Mouse (Mus musculus): ENCODE results near the gene Usp12.

Gene Usp12

GRCm38 (mm10) chr5:146794853-146795252 is at the start of gene Usp12:
Gene Usp12 (minus strand): TSS chr5:146795006.
- DNase-seq, result peak; percentile 96 to 99

GRCm38 (mm10) chr5:146844301-146844941 is 49.6 kb upstream of the Usp12 start:
- DNase-seq, result no peak

GRCm38 (mm10) chr5:146841996-146842395 is 47.2 kb upstream of the Usp12 start:
- DNase-seq, result no peak

GRCm38 (mm10) chr5:146841301-146841700 is 46.5 kb upstream of the Usp12 start:
- no peak for DNase-seq

DNA sequence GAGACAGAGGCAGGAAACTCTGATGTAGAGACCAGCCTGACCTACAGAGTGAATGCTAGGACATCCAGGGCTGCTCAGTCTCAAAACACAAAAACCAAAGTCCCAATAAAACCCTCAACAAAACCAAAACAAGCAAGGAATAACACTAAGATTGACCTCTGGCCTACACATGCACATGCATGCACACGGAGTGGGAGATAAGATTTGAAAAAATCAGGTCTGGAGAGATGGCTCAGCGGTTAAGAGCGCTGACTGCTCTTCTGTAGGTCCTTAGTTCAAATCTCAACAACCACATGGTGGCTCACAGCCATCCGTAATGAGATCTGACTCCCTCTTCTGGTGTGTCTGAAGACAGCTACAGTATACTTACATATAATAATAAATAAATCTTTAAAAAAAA is 45.6 kb upstream of the Usp12 start:
- no peak for DNase-seq

- DNase-seq, result no peak
These were observed 45.0 kb upstream of the Usp12 start for GRCm38 (mm10) chr5:146839760-146840159.

- no peak for DNase-seq
These were observed 44.2 kb upstream of the Usp12 start for GRCm38 (mm10) chr5:146838836-146839648.

DNA sequence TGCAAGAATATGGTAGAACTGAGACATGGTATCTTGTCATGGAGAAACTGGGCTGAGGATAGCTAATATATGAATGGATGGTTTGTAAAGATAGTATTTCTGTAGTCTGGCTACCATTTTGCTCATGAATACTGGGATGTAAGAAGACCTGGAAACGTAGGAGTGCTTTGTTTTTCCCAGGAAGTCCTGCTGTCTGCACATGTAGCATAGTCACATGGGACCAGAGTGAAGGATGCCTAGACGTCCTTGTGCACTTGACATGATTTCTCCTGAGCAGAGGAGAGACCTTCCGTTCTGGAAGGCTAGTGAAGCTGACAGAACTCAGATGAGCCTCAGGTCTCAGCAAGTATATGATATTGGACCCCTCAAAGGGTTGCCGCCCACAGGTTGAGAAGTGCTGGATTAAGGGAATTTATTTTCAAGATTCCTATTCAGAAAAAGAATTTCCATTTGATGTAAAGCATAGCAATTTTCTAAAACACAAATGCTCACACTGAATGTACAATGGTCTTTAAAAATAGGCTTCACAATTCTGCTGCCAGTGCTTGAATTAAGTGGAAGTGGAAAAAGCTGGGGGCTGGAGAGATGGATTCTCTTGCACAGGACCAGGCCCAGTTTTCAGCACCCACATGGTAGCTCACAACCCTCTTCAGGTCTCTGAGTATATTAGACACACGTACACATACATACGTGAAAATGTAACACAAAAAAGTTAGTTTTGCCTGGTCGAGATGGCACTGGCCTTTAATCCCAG is 43.3 kb upstream of the Usp12 start:
- no peak for DNase-seq

- no peak for DNase-seq
These were observed 40.2 kb upstream of the Usp12 start for GRCm38 (mm10) chr5:146834959-146835358.

DNA sequence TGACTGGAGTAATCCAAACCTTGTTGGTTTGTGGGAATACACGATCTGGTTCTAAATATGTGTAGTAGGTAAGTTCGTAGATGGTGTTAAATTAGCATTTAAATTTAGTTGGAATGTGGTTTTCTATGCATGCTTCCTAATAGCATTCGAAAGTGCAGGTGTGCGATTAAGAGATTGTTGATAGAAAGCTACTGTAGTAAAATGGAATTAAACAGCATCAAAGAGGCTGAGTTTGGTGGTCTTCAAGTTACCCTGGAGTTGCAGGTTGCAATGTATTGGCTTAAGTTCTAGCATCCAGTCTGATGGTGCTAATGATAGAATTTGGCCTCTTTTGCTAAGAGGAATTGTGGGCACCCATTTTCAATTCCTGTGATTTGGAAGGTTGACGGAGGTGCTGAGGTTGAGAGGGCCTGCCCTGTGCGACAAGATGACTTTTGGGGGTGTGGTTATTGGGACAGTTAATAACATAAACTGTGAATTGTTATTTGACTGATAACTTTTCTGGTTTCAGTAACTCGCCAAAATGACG is 38.9 kb upstream of the Usp12 start:
- DNase-seq, result no peak

- DNase-seq, result peak; percentile 93 to 96
These were observed 38.1 kb upstream of the Usp12 start, which contains the start of gene Rpl21 for GRCm38 (mm10) chr5:146832769-146833448. Gene Rpl21 (plus strand): TSS chr5:146832890.

DNA sequence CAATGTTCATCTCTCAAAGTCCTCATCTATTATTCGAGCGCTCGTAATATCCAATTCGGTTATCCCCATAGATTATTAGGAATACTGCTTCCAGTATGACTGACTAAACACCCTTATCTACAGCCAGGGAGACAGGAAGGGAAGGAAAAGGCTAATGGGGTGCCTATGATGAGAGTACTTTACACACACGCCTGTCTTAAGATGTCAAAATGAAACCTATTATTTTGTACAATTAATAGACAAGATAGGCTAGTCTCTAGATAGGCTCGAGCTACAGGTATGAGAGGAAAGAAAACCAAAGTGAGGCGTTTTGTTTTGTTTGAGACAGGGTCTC is 37.6 kb upstream of the Usp12 start:
- DNase-seq, result no peak

- no peak for DNase-seq
These were observed 34.7 kb upstream of the Usp12 start for GRCm38 (mm10) chr5:146829528-146829927.

- DNase-seq, result no peak
These were observed 28.2 kb upstream of the Usp12 start for GRCm38 (mm10) chr5:146823005-146823404.

DNA sequence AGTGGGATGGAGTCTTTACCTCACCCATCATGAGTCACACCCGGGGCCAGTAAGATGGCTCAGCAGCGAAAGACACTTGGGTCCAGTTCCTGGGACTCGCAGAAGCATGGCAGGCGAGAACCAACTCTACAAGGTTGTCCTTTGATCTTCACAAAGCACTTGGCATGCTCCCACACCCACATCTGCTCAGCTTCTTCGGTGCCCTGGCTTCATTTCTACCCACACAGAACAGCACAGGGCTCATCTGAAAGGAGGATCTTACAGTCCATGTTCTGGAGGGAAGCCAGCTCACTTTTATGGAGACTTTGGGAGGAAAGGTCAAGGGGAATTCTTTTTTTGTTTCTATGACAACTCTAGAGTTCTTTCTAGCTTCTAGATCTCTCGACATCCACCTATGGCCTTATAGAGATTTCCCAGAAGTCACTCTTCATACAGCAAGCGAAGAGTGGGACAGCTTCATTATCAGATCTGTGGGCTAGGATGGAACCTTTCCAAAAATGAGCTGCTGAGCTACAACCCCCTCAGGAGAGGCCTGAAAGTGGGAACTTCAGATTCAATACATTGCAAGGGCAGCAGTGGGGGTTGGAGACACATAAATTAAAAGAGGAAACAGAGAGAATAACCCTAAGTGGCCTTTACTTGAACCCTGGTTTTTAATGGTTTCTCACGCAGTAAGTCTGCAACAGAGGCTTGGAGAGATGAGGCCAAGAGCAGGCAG is 24.3 kb upstream of the Usp12 start:
- DNase-seq, result no peak

DNA sequence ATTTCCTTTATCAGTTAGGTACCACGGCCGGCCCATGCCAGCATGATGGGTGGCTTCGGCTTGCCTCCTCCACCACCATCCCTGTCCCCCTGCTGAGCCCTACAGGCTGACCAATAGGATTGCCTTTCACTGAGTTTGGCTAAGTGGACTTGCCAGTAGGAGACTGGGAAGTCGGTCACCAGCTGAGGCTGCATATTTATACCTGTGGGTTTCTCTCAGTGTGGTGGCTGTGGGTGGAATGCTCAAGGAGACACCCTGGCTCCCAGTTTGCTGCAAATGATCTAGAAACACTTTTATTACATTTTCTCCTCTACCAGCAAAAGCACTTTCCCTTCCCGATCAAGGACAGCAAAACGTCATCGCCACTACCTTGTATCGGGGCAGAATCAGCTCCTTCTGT is 22.8 kb upstream of the Usp12 start:
- no peak for DNase-seq

DNA sequence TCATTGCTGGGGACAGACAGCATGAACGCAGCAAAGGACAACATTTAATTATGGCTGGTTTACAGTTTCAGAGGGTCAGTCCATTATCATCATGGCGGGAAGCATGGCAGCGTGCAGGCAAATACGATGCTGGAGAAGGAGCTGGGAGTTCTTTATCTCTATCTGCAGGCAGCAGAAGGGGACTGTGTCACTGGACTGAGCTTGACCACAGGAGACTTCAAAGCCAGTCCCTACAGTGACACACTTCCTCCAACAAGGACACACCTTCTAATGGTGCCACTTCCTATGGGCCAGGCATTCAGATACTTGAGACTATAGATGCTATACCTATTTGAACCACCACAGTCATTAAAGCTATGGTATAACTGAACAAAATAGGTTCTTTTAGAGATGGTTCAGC is 20.6 kb upstream of the Usp12 start:
- no peak for DNase-seq

GRCm38 (mm10) chr5:146813421-146813820 is 18.6 kb upstream of the Usp12 start:
- DNase-seq, result no peak

GRCm38 (mm10) chr5:146812866-146813265 is 18.1 kb upstream of the Usp12 start:
- no peak for DNase-seq

DNA sequence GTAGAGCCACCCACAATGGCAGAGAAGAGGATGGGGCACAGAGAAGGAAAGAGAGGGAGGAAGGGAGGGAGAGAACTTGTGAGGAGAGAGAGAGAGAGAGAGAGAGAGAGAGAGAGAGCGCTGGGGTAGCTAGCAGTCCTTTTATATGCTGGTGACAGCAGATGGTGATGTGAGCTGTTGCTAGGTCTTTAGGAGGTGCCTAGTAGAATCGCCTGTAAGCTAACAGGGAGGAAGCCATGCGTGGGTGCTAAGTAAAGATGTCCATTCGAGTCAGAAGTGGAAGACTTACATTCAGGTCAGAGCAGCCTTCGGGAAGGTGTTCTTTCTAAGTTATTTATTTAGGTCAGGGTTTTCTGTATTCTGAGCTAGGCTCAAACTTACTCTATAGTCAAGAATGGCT is 15.1 kb upstream of the Usp12 start:
- DNase-seq, result no peak

DNA sequence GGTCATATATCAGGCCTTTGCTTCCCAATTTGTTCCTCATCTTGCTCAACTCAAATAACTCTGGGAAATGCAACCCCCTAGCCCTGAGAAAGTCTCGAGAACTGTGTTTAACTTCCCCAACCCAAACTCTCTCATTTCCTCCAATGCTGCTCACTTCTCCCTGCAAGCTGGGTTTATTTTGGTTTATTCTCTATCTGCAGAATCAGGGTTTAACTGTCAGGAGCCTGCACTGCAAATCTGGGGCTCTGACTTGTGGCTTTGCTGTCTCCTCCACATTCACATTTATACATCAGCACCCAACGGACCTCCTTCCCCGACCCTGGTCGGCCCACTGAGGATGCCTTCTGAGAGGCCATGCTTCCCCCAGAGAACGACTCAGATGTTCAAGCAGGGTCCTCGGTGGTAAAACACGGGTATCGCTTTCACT is 11.2 kb upstream of the Usp12 start:
- DNase-seq, result no peak

DNA sequence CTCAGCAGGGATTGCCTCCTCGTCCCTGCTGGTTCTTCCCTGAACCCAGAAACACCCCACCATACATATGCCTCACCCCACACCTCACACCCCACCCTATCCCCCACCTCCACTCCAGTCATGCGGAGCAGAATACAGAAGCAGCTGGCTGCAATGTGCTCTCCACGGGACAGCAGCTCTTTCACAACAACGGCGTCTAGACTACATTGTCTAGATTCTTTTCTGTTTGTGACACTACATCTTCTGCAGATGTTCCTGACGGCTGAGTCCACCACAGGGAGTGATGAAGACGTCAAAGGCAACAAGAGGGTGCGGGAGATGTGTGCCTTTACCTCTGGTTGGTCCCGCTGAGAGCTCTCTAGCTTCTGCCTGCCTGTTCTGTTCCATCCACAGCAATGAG is 3.2 kb upstream of the Usp12 start:
- DNase-seq, result no peak

All from cerebellum, postnatal 36 days (tissue).